Mouse (Mus musculus) heart, adult 2 months (tissue): Measurements from ENCODE around the gene Cyp2e1.

Source experiments
- CTCF ChIP-seq: fragments of 200-600 bp; IDR thresholded peaks from 2 replicates; pipeline ENCODE4 v1.8.1; 2022; ENCODE audit warnings: antibody characterized with exemption, mild to moderate bottlenecking, moderate library complexity
- EP300 ChIP-seq: fragments of 200-500 bp; IDR thresholded peaks from 2 replicates; pipeline ENCODE4 v1.6.1; 2011; ENCODE audit warnings: low read depth, low read length, control low read depth; ENCODE audit not compliant: insufficient read depth

DNA sequence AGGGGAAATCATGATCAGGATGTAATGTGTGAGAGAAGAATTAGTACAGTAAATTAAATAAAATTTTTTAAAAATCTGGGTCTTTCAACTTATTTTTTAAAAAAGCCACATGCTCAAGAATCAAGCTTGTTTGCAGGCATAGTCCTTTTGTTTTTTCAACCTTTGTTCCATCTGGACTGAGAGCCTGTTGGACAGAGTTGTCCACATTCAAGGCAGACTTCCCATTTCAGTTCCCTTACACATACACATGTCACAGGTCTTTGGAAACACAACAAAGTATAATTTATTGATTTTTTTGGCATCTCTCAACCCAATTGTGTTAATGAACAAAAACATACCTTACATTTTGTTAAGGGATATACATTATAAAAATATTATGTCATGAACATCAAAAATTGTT lies 9.0 kb upstream of the Cyp2e1 start:
- TF ChIP-seq EP300 (no peak), CTCF (no peak)
